Mouse (Mus musculus): ENCODE data around the gene Mst1r. TPM values are rescaled to one million over a fixed set of nuclear protein-coding genes. Genes with fewer than 3 reads are reported as not detected.
A peak's percentile ranks its signal among the peaks of the same experiment; 100 is the strongest.

The Mst1r gene
- polyA plus RNA-seq, 1 experiment from 2014 or later = 1.5 TPM

GRCm38 (mm10) chr9:107936215-107936822, 29.6 kb downstream of the Mst1r start:
- WGBS = 5% methylated on average over 29 of the region's 29 CpGs
- no peak overlapping the region for H3K27ac ChIP-seq (replicated peaks in 1 of 2; ENCODE audit: control insufficient read depth in 1 of 2, insufficient read depth in 1 of 2, low read depth in 2 of 2, low read length in 2 of 2)
- peak overlapping the region; percentile 90 for H3K4me2 ChIP-seq (ENCODE audit: low read length)
- no peak for ATAC-seq (ENCODE audit: insufficient number of reproducible peaks, insufficient read depth, low FRiP score, low read depth)
- peaks cover 47% of the 10 kb centered on the region for H3K27me3 ChIP-seq (ENCODE audit: control insufficient read depth, insufficient read depth, low read length)
- no peaks in the 10 kb centered on the region for H3K9me3 ChIP-seq (ENCODE audit: control insufficient read depth, low read length)
- H3K9ac ChIP-seq (ENCODE audit: low read length) = peak overlapping the region; percentile 68
- H3K4me3 ChIP-seq (ENCODE audit: control insufficient read depth in 1 of 2, insufficient read depth in 1 of 2, low read depth in 1 of 2, low read length in 2 of 2) = peak overlapping the region; percentile 42 to 49
- H3K36me3 ChIP-seq (ENCODE audit: control insufficient read depth, insufficient read depth, low read length) = no peaks in the 10 kb centered on the region
- H3K4me1 ChIP-seq (ENCODE audit: control insufficient read depth in 2 of 2, insufficient read depth in 2 of 2, low read length in 2 of 2) = peaks cover 0 to 13% of the 10 kb centered on the region in 2 experiments; a peak in 2 of 4 replicates

GRCm38 (mm10) chr9:107936831-107937230, 30.2 kb downstream of the Mst1r start:
- Histone ChIP-seq H3K4me2 (ENCODE audit: low read length) (0 out of 2 replicates have a peak overlapping the region, but pooled peaks have one; percentile 90), H3K36me3 (ENCODE audit: control insufficient read depth, insufficient read depth, low read length) (no peaks in the 10 kb centered on the region), H3K9ac (ENCODE audit: low read length) (no peak overlapping the region), H3K27ac (replicated peaks in 1 of 2; ENCODE audit: control insufficient read depth in 1 of 2, insufficient read depth in 1 of 2, low read depth in 2 of 2, low read length in 2 of 2) (no peak overlapping the region), H3K27me3 (ENCODE audit: control insufficient read depth, insufficient read depth, low read length) (peaks cover 47% of the 10 kb centered on the region), H3K4me3 (ENCODE audit: control insufficient read depth in 1 of 2, insufficient read depth in 1 of 2, low read depth in 1 of 2, low read length in 2 of 2) (no peak overlapping the region), H3K4me1 (ENCODE audit: control insufficient read depth in 2 of 2, insufficient read depth in 2 of 2, low read length in 2 of 2) (peaks cover 0 to 13% of the 10 kb centered on the region in 2 experiments; a peak in 2 of 4 replicates), H3K9me3 (ENCODE audit: control insufficient read depth, low read length) (no peaks in the 10 kb centered on the region)
- 27% methylated on average over 3 of the region's 3 CpGs for WGBS
- ATAC-seq (ENCODE audit: insufficient number of reproducible peaks, insufficient read depth, low FRiP score, low read depth) = no peak

- Histone ChIP-seq H3K4me3 (ENCODE audit: control insufficient read depth in 1 of 2, insufficient read depth in 1 of 2, low read depth in 1 of 2, low read length in 2 of 2) (no peak overlapping the region), H3K27me3 (ENCODE audit: control insufficient read depth, insufficient read depth, low read length) (no peaks in the 10 kb centered on the region), H3K36me3 (ENCODE audit: control insufficient read depth, insufficient read depth, low read length) (no peaks in the 10 kb centered on the region), H3K9ac (ENCODE audit: low read length) (no peak overlapping the region), H3K9me3 (ENCODE audit: control insufficient read depth, low read length) (no peaks in the 10 kb centered on the region), H3K4me2 (ENCODE audit: low read length) (no peak overlapping the region), H3K4me1 (ENCODE audit: control insufficient read depth in 2 of 2, insufficient read depth in 2 of 2, low read length in 2 of 2) (peaks cover 3 to 8% of the 10 kb centered on the region in 2 experiments; a peak in 2 of 4 replicates), H3K27ac (replicated peaks in 1 of 2; ENCODE audit: control insufficient read depth in 1 of 2, insufficient read depth in 1 of 2, low read depth in 2 of 2, low read length in 2 of 2) (no peak overlapping the region)
- 82% methylated on average over 31 of the region's 31 CpGs for WGBS
- ATAC-seq (ENCODE audit: insufficient number of reproducible peaks, insufficient read depth, low FRiP score, low read depth) = no peak
Observed at GRCm38 (mm10) chr9:107947241-107948194, 40.8 kb downstream of the Mst1r start.

DNA sequence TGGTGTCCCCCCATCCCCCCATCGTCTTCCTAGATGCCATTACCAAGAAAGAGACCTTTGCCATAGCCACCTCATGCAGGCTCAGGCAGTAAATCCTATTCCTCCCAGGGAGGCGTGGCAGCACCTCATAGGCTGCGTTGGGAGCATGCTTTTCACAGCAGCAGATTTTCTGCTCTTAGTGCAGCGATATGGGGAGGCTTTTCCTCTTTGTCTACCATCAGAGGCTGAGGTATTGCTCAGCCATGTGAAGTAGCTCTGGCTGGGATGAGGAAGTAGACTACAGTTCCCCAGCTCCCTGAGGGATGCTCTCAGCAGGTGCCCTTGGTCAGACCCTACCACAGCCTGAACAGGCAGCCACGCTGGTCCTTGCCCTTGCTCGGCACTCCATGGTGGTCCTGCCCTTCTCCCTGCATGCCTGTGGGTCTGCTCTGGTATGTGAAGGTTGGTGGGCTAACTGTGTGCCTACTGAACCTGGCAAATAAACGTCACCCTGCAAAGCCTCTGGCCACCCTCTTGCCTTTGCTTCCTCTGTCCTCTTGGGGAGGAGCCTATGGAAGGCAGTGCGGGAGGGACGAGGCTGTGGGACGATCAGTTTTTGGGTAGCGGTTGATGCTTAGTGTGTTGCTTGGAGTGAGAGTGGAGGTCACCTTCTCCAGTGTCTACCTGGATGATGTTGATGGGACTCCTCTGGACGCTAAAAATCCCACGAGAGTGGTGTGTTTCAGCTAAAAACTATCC, 42.7 kb downstream of the Mst1r start:
- ATAC-seq (ENCODE audit: insufficient number of reproducible peaks, insufficient read depth, low FRiP score, low read depth) = no peak
- Histone ChIP-seq H3K4me1 (ENCODE audit: control insufficient read depth in 2 of 2, insufficient read depth in 2 of 2, low read length in 2 of 2) (peaks cover 3 to 8% of the 10 kb centered on the region in 2 experiments; a peak in 2 of 4 replicates), H3K9ac (ENCODE audit: low read length) (no peak overlapping the region), H3K27me3 (ENCODE audit: control insufficient read depth, insufficient read depth, low read length) (no peaks in the 10 kb centered on the region), H3K9me3 (ENCODE audit: control insufficient read depth, low read length) (no peaks in the 10 kb centered on the region), H3K36me3 (ENCODE audit: control insufficient read depth, insufficient read depth, low read length) (no peaks in the 10 kb centered on the region), H3K4me3 (ENCODE audit: control insufficient read depth in 1 of 2, insufficient read depth in 1 of 2, low read depth in 1 of 2, low read length in 2 of 2) (no peak overlapping the region), H3K4me2 (ENCODE audit: low read length) (no peak overlapping the region), H3K27ac (replicated peaks in 1 of 2; ENCODE audit: control insufficient read depth in 1 of 2, insufficient read depth in 1 of 2, low read depth in 2 of 2, low read length in 2 of 2) (no peak overlapping the region)
- WGBS = 78% methylated on average over 13 of the region's 13 CpGs

DNA sequence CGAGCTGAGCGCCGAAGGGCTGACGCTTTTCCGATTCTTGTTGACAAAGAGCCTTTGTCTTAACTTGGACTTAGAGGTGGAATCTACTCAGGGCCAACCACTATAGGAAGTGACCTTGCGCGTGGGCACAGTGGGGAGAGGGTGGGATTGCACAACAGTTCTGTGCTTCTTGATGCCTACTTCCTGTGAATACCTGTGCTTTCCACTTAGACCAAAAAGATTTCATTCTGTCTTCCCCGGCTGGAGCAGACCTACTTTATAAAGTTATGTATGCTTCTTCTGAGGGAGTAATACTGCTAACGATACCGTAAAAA, 43.2 kb downstream of the Mst1r start, which contains the start of gene Traip:
Traip (plus strand) TSS at position 215 of the 314 bp plus-strand sequence.
- no peak for ATAC-seq (ENCODE audit: insufficient number of reproducible peaks, insufficient read depth, low FRiP score, low read depth)
- Histone ChIP-seq H3K9me3 (ENCODE audit: control insufficient read depth, low read length) (no peaks in the 10 kb centered on the region), H3K9ac (ENCODE audit: low read length) (peak within 1 kb of the TSS; percentile 76), H3K27me3 (ENCODE audit: control insufficient read depth, insufficient read depth, low read length) (no peaks in the 10 kb centered on the region), H3K27ac (replicated peaks in 1 of 2; ENCODE audit: control insufficient read depth in 1 of 2, insufficient read depth in 1 of 2, low read depth in 2 of 2, low read length in 2 of 2) (peak within 1 kb of the TSS; percentile 61 to 88; a peak in 3 of 4 replicates), H3K36me3 (ENCODE audit: control insufficient read depth, insufficient read depth, low read length) (no peaks in the 10 kb centered on the region), H3K4me2 (ENCODE audit: low read length) (peak within 1 kb of the TSS; percentile 75), H3K4me1 (ENCODE audit: control insufficient read depth in 2 of 2, insufficient read depth in 2 of 2, low read length in 2 of 2) (peaks cover 3 to 8% of the 10 kb centered on the region in 2 experiments; a peak in 2 of 4 replicates), H3K4me3 (ENCODE audit: control insufficient read depth in 1 of 2, insufficient read depth in 1 of 2, low read depth in 1 of 2, low read length in 2 of 2) (peak within 1 kb of the TSS; percentile 69 to 97)
- 90% methylated on average over 10 of the region's 10 CpGs for WGBS

- H3K9me3 ChIP-seq (ENCODE audit: control insufficient read depth, low read length) = no peaks in the 10 kb centered on the region
- no peaks in the 10 kb centered on the region for H3K36me3 ChIP-seq (ENCODE audit: control insufficient read depth, insufficient read depth, low read length)
Observed at GRCm38 (mm10) chr9:107950460-107951355, 44.0 kb downstream of the Mst1r start.

More at GRCm38 (mm10) chr9:107950460-107951355, 44.0 kb downstream of the Mst1r start:
- ATAC-seq (ENCODE audit: insufficient number of reproducible peaks, insufficient read depth, low FRiP score, low read depth) = peak; percentile 79; the same call in 1 of the 2 replicates
- H3K4me3 ChIP-seq (ENCODE audit: control insufficient read depth in 1 of 2, insufficient read depth in 1 of 2, low read depth in 1 of 2, low read length in 2 of 2) = peak overlapping the region; percentile 69 to 97
- peak overlapping the region; percentile 61 to 88; a peak in 3 of 4 replicates for H3K27ac ChIP-seq (replicated peaks in 1 of 2; ENCODE audit: control insufficient read depth in 1 of 2, insufficient read depth in 1 of 2, low read depth in 2 of 2, low read length in 2 of 2)
- peak overlapping the region; percentile 76 for H3K9ac ChIP-seq (ENCODE audit: low read length)
- peaks cover 3 to 8% of the 10 kb centered on the region in 2 experiments; a peak in 2 of 4 replicates for H3K4me1 ChIP-seq (ENCODE audit: control insufficient read depth in 2 of 2, insufficient read depth in 2 of 2, low read length in 2 of 2)
- H3K4me2 ChIP-seq (ENCODE audit: low read length) = peak overlapping the region; percentile 75
- 14% methylated on average over 45 of the region's 45 CpGs for WGBS
- H3K27me3 ChIP-seq (ENCODE audit: control insufficient read depth, insufficient read depth, low read length) = no peaks in the 10 kb centered on the region
